Comparison of ENCODE assay signal across 17 mouse cellular contexts in genomic region chr4:149796567-149797219, GRCm38 (mm10). TPM values are rescaled to one million over a fixed set of nuclear protein-coding genes. Genes with fewer than 3 reads are reported as not detected.
DNase-seq lines count a peak whose midpoint lies in the region; ATAC-seq and TF ChIP-seq lines count a peak whose summit lies in the region.
"Had no signal": no experiment of that assay in that cellular context is flagged by ENCODE, and none has a peak within 500 bp of the region (broad histone marks: within the 10 kb centered on the region; RNA-seq: fewer than 3 reads in every experiment).

No protein-coding gene starts in this region.

- no peak for TF ChIP-seq CTCF in MEL (IDR thresholded peaks at IDR 0.05 in 2 of 3, conservative IDR thresholded peaks at IDR 0.05 in 1 of 3; ENCODE audit: control insufficient read depth in 1 of 3, insufficient read depth in 1 of 3, low read depth in 2 of 3, low read length in 3 of 3, poor library complexity in 1 of 3, severe bottlenecking in 1 of 3)
- no peak for TF ChIP-seq CTCF in cortical plate, adult 2 months (IDR thresholded peaks at IDR 0.05; ENCODE audit: extremely low read depth, insufficient read depth, low read length)
- TF ChIP-seq CTCF in intestine, postnatal 0 days (IDR thresholded peaks at IDR 0.05; ENCODE audit: low read depth) = no peak

- TF ChIP-seq POLR2A in MEL (IDR thresholded peaks at IDR 0.05; ENCODE audit: control insufficient read depth in 1 of 2, insufficient read depth in 1 of 2, low read depth in 1 of 2, low read length in 2 of 2, poor library complexity in 1 of 2) (peak in 1 of 2 experiments; percentile 50; a peak in 1 of 4 replicates), myocyte (IDR thresholded peaks at IDR 0.05; ENCODE audit: insufficient read length, low read depth) (no peak)
- TF ChIP-seq POLR2A in cortical plate, adult 2 months (IDR thresholded peaks at IDR 0.05; ENCODE audit: extremely low read depth, insufficient read depth, low read length) = no peak

- TF ChIP-seq EP300 in MEL (IDR thresholded peaks at IDR 0.05; ENCODE audit: low read depth in 1 of 2, low read length in 2 of 2) = peak; percentile 97

- no peaks in the 10 kb centered on the region for H3K36me3 ChIP-seq in heart, embryonic 14.5 days (ENCODE audit: control insufficient read depth, insufficient read depth, low read length)
- peaks cover 0 to 26% of the 10 kb centered on the region in 2 experiments; a peak in 2 of 4 replicates for H3K36me3 ChIP-seq in MEL (ENCODE audit: control insufficient read depth in 1 of 2, insufficient read depth in 2 of 2, low read length in 2 of 2)
- no peaks in the 10 kb centered on the region for H3K36me3 ChIP-seq in myocyte (ENCODE audit: control insufficient read depth, insufficient read depth)
- H3K36me3 ChIP-seq in intestine, postnatal 0 days (ENCODE audit: control insufficient read depth, insufficient read depth) = no peaks in the 10 kb centered on the region
- H3K36me3 ChIP-seq: forebrain, embryonic 15.5 days; limb, embryonic 13.5 days; midbrain, embryonic 15.5 days had no signal

- no peak for TF ChIP-seq RAD21 in MEL (IDR thresholded peaks at IDR 0.05; ENCODE audit: low read depth, low read length)

- no peak overlapping the region for H3K27ac ChIP-seq in heart, embryonic 14.5 days (replicated peaks in 1 of 2; ENCODE audit: control insufficient read depth in 1 of 2, insufficient read depth in 1 of 2, low read depth in 2 of 2, low read length in 2 of 2)
- H3K27ac ChIP-seq in MEL (ENCODE audit: control insufficient read depth, low read depth, low read length) = peak overlapping the region; percentile 97
- peak overlapping the region; percentile 32 for H3K27ac ChIP-seq in cortical plate, adult 2 months (ENCODE audit: insufficient read depth, low read length)
- H3K27ac ChIP-seq in intestine, postnatal 0 days (ENCODE audit: low read depth, low read length) = no peak overlapping the region
- H3K27ac ChIP-seq: forebrain, embryonic 15.5 days; hindbrain, embryonic 14.5 days; kidney, postnatal 0 days; limb, embryonic 13.5 days; midbrain, embryonic 15.5 days had no signal

- 41% methylated on average over 14 of the region's 14 CpGs for WGBS in heart, embryonic 14.5 days
- WGBS in intestine, postnatal 0 days = 36% methylated on average over 14 of the region's 14 CpGs

- no peak overlapping the region for H3ac ChIP-seq in myocyte (ENCODE audit: control insufficient read depth, insufficient read length)

- intact Hi-C loops in heart, postnatal 14 days (cut with DNase I) = no loop called here

- no peak for DNase-seq in heart, postnatal 14 days
- peak; percentile 92 for DNase-seq in MEL (ENCODE audit: low read depth, low spot score)
- no peak for DNase-seq in kidney, postnatal 4 days
- DNase-seq: cerebellum, postnatal 10 days; kidney, adult 11 months; lung, postnatal 10 days; right cerebral cortex, postnatal 25 days; thymus, postnatal 14 days had no signal

- H3K4me3 ChIP-seq in heart, embryonic 14.5 days (ENCODE audit: control insufficient read depth in 1 of 2, insufficient read depth in 1 of 2, low read depth in 1 of 2, low read length in 2 of 2) = no peak overlapping the region
- H3K4me3 ChIP-seq in MEL (ENCODE audit: control insufficient read depth in 1 of 2, insufficient read depth in 1 of 2, low read depth in 2 of 2, low read length in 2 of 2) (peak overlapping the region; percentile 32 to 58), myocyte (no peak overlapping the region)
- H3K4me3 ChIP-seq in cortical plate, adult 2 months (ENCODE audit: insufficient read depth, low read length) = no peak overlapping the region
- no peak overlapping the region for H3K4me3 ChIP-seq in intestine, postnatal 0 days (ENCODE audit: low read depth, low read length)
- H3K4me3 ChIP-seq: forebrain, embryonic 15.5 days; limb, embryonic 13.5 days; midbrain, embryonic 15.5 days had no signal

- H3K79me2 ChIP-seq in MEL (ENCODE audit: control insufficient read depth, insufficient read depth, low read length, poor library complexity) (no peaks in the 10 kb centered on the region), myocyte (ENCODE audit: control insufficient read depth, insufficient read depth) (no peaks in the 10 kb centered on the region)

- no peak for ATAC-seq in heart, embryonic 14.5 days (ENCODE audit: insufficient number of reproducible peaks, insufficient read depth, low FRiP score, low read depth)
- ATAC-seq in intestine, postnatal 0 days = no peak
- ATAC-seq: forebrain, embryonic 15.5 days; midbrain, embryonic 15.5 days had no signal

- peaks cover 12 to 13% of the 10 kb centered on the region in 2 experiments for H3K4me1 ChIP-seq in heart, embryonic 14.5 days (ENCODE audit: control insufficient read depth in 2 of 2, insufficient read depth in 2 of 2, low read length in 2 of 2)
- H3K4me1 ChIP-seq in MEL (ENCODE audit: control insufficient read depth in 1 of 2, insufficient read depth in 2 of 2, low read length in 2 of 2) = peaks cover 23 to 40% of the 10 kb centered on the region in 2 experiments
- H3K4me1 ChIP-seq in cortical plate, adult 2 months (ENCODE audit: control insufficient read depth, insufficient read depth, low read length) = peaks cover 8% of the 10 kb centered on the region
- peaks cover 6% of the 10 kb centered on the region; the same call in 1 of the 2 replicates for H3K4me1 ChIP-seq in intestine, postnatal 0 days (replicated peaks; ENCODE audit: control insufficient read depth, insufficient read depth, low read length)
- H3K4me1 ChIP-seq: forebrain, embryonic 15.5 days had no signal

- H3K27me3 ChIP-seq in heart, embryonic 14.5 days (ENCODE audit: control insufficient read depth, insufficient read depth, low read length) = no peaks in the 10 kb centered on the region
- no peaks in the 10 kb centered on the region for H3K27me3 ChIP-seq in MEL (ENCODE audit: control insufficient read depth in 1 of 2, insufficient read depth in 2 of 2, low read length in 2 of 2)
- no peaks in the 10 kb centered on the region for H3K27me3 ChIP-seq in myocyte (ENCODE audit: control insufficient read depth, insufficient read depth, insufficient read length)
- no peaks in the 10 kb centered on the region for H3K27me3 ChIP-seq in intestine, postnatal 0 days (replicated peaks; ENCODE audit: control insufficient read depth, insufficient read depth, low read length)
- H3K27me3 ChIP-seq: forebrain, embryonic 15.5 days; limb, embryonic 13.5 days had no signal

- H3K9me3 ChIP-seq in heart, embryonic 14.5 days (ENCODE audit: control insufficient read depth, low read length) = no peaks in the 10 kb centered on the region
- H3K9me3 ChIP-seq in MEL (replicated peaks; ENCODE audit: insufficient read depth, low read length) = no peaks in the 10 kb centered on the region
- H3K9me3 ChIP-seq in intestine, postnatal 0 days (ENCODE audit: control insufficient read depth) = no peaks in the 10 kb centered on the region
- H3K9me3 ChIP-seq: forebrain, embryonic 15.5 days; limb, embryonic 13.5 days; midbrain, embryonic 15.5 days had no signal

- H3K9ac ChIP-seq in heart, embryonic 14.5 days (ENCODE audit: low read length) = no peak overlapping the region
- peak overlapping the region; percentile 69 for H3K9ac ChIP-seq in MEL (ENCODE audit: control insufficient read depth, low read depth, low read length, poor library complexity, severe bottlenecking)
- no peak overlapping the region; the same call in 1 of the 2 replicates for H3K9ac ChIP-seq in intestine, postnatal 0 days (ENCODE audit: low read depth, low read length)
- H3K9ac ChIP-seq: forebrain, embryonic 15.5 days; hindbrain, embryonic 14.5 days; limb, embryonic 13.5 days; midbrain, embryonic 15.5 days had no signal

- peak overlapping the region; percentile 21; the same call in 1 of the 2 replicates for H3K4me2 ChIP-seq in heart, embryonic 14.5 days (ENCODE audit: low read length)
- peak overlapping the region; percentile 62 for H3K4me2 ChIP-seq in myocyte (ENCODE audit: low read depth)
- H3K4me2 ChIP-seq in intestine, postnatal 0 days (replicated peaks; ENCODE audit: low read depth) = no peak overlapping the region
- H3K4me2 ChIP-seq: forebrain, embryonic 15.5 days; hindbrain, embryonic 14.5 days; limb, embryonic 13.5 days; midbrain, embryonic 15.5 days had no signal

TF ChIP-seq in MEL, 35 proteins besides CTCF, POLR2A, EP300 and RAD21 (continues in another document):
- TF ChIP-seq CHD1 (IDR thresholded peaks at IDR 0.05; ENCODE audit: low read depth, low read length) (no peak), ETS1 (IDR thresholded peaks at IDR 0.05; ENCODE audit: low read depth, low read length) (peak; percentile 98), MYC (IDR thresholded peaks at IDR 0.05; ENCODE audit: low read depth, low read length) (0 out of 2 replicates have a peak, but pooled peaks have one; percentile 43), TBP (IDR thresholded peaks at IDR 0.05; ENCODE audit: low read depth, low read length) (no peak; the same call in 1 of the 2 replicates), USF1 (IDR thresholded peaks at IDR 0.05; ENCODE audit: low read depth, low read length) (no peak)

TF ChIP-seq in myocyte, 11 proteins besides CTCF, POLR2A, EP300 and RAD21:
- no peak for TF ChIP-seq USF1 (IDR thresholded peaks at IDR 0.05; ENCODE audit: low read depth)
- TF ChIP-seq TCF3 (IDR thresholded peaks at IDR 0.05; ENCODE audit: insufficient read length, low read depth) = no peak
- TF ChIP-seq CEBPB (IDR thresholded peaks at IDR 0.05; ENCODE audit: insufficient read depth, poor library complexity, severe bottlenecking) = peak; percentile 80

RNA-seq across cellular contexts. Expression of gene Slc25a33, which starts 22.6 kb away (rescaled TPM):
- 5.8 and 5.9 TPM in 2 replicates for polyA plus RNA-seq in heart, embryonic 14.5 days (2014; fragmentation: Nextera tagmentation; extraction: Ambion mirVana)
- 10 to 100 TPM; 16.2 to 24.2 TPM for total RNA-seq in heart, postnatal 14 days (2021)
- total RNA-seq in MEL (2012; rRNA removed) = 20.6 and 21.4 TPM in 2 replicates
- polyA plus RNA-seq in MEL (2012; ENCODE audit: insufficient read depth in 1 of 2, insufficient read length in 2 of 2, low read depth in 1 of 2, low replicate concordance in 2 of 2, missing spikeins in 1 of 2) (100 to 1,000 TPM in 1 of 2 experiments, 10 to 100 TPM in 1; 24.8 to 103 TPM), myocyte (2012; fragmentation: generic; extraction: Trizol) (34.3 TPM)
- 43.7 and 43.9 TPM in 2 replicates for polyA plus RNA-seq in cortical plate, adult 2 months (2012; rRNA removed)
- polyA plus RNA-seq in intestine, postnatal 0 days (2015; fragmentation: Nextera tagmentation; extraction: Ambion mirVana) = 8.3 and 8.4 TPM in 2 replicates

RNA-seq across cellular contexts. Expression of gene Tmem201, which starts 58.8 kb away (rescaled TPM):
- polyA plus RNA-seq in heart, embryonic 14.5 days (2014; fragmentation: Nextera tagmentation; extraction: Ambion mirVana) = 36.8 and 38.4 TPM in 2 replicates
- total RNA-seq in heart, postnatal 14 days (2021) = 10 to 100 TPM; 82.7 to 83.9 TPM
- 28.3 and 31.5 TPM in 2 replicates for total RNA-seq in MEL (2012; rRNA removed)
- polyA plus RNA-seq in MEL (2012; ENCODE audit: insufficient read depth in 1 of 2, insufficient read length in 2 of 2, low read depth in 1 of 2, low replicate concordance in 2 of 2, missing spikeins in 1 of 2) (10 to 100 TPM in 1 of 2 experiments, not detected in 1; 60.6 TPM), myocyte (2012; fragmentation: generic; extraction: Trizol) (31.1 TPM)
- 75.0 and 75.9 TPM in 2 replicates for polyA plus RNA-seq in cortical plate, adult 2 months (2012; rRNA removed)
- 8.7 and 9.6 TPM in 2 replicates for polyA plus RNA-seq in intestine, postnatal 0 days (2015; fragmentation: Nextera tagmentation; extraction: Ambion mirVana)

Comparison
In these comparisons a context has a peak if more than half of its experiments do, and no peak if none do; other contexts are left out.
1. H3K27ac ChIP-seq: peak in MEL (single experiment) and cortical plate, adult 2 months (single experiment); none in heart, embryonic 14.5 days (0 of 2) and intestine, postnatal 0 days (single experiment).
2. H3K4me3 ChIP-seq: peak in MEL (2 of 2); none in heart, embryonic 14.5 days (0 of 2), cortical plate, adult 2 months (single experiment), myocyte (single experiment) and intestine, postnatal 0 days (single experiment).